Mouse (Mus musculus) layer of hippocampus, postnatal 25 days (tissue): ENCODE results near the gene Skint11. TPM values are rescaled to one million over a fixed set of nuclear protein-coding genes. Genes with fewer than 3 reads are reported as not detected.
"Not testable (repeated sequence)": the region's sequence is repeated elsewhere in the genome, so short reads cannot be mapped to it uniquely, and the experiment has no call there.

Experiments
- DNase-seq, 2 experiments: peaks; one replicate each; pipeline ENCODE4 v3.0.0; 2022; ENCODE audit warnings: mixed read lengths in 2 of 2, low spot score in 1 of 2; ENCODE audit errors: extremely low spot score in 1 of 2
- total RNA-seq, 2 experiments: library from RNA; stranded (reverse); gene quantifications; 2 replicates each; pipeline ENCODE4 v1.2.3; 2021

The Skint11 gene
- total RNA-seq = not detected

- DNase-seq = no peak
Observed at GRCm38 (mm10) chr4:114163084-114163483, at the start of gene Skint11. Skint11 (plus strand) TSS chr4:114163384.

GRCm38 (mm10) chr4:114161149-114161548, 2.0 kb upstream of the Skint11 start:
- no peak for DNase-seq

GRCm38 (mm10) chr4:114172898-114173297, 9.7 kb downstream of the Skint11 start:
- not testable (repeated sequence) for DNase-seq

- DNase-seq = not testable (repeated sequence)
Observed at GRCm38 (mm10) chr4:114256906-114257305, 93.7 kb downstream of the Skint11 start.

Other genes with a start within 250 kb of the Skint11 start
- not detected for gene Skint5, start 163.9 kb upstream of the Skint11 start, total RNA-seq
- gene Trabd2b, start 243.3 kb downstream of the Skint11 start, total RNA-seq = 1 to 10 TPM; 1.6 to 1.8 TPM